Mouse (Mus musculus) stomach, embryonic 16.5 days (tissue): ENCODE results near the gene Nbea. TPM values are rescaled to one million over a fixed set of nuclear protein-coding genes. Genes with fewer than 3 reads are reported as not detected.

Source experiments
- ATAC-seq: fragments of 200-750 bp; cut with Nextera tagmentation; 2 replicates; pipeline ENCODE4 v1.8.0; 2017; ENCODE audit warnings: moderate number of reproducible peaks, moderate TSS enrichment; ENCODE audit not compliant: insufficient read depth, low FRiP score
- H3K27ac ChIP-seq: fragments of 300-500 bp; sonication (generic); 2 replicates; pipeline ENCODE4 v1.5.1; 2014; ENCODE audit warnings: low read length
- H3K27me3 ChIP-seq: fragments of 300-500 bp; sonication (generic); 2 replicates; pipeline ENCODE4 v1.6.1; 2014; ENCODE audit warnings: low read length, control low read depth, mixed read lengths; ENCODE audit not compliant: control insufficient read depth, insufficient read depth
- H3K36me3 ChIP-seq: fragments of 300-500 bp; sonication (generic); 2 replicates; pipeline ENCODE4 v1.6.1; 2014; ENCODE audit warnings: low read length; ENCODE audit not compliant: control insufficient read depth, insufficient read depth
- H3K4me1 ChIP-seq: fragments of 300-500 bp; sonication (generic); 2 replicates; pipeline ENCODE4 v1.6.1; 2014; ENCODE audit warnings: low read length, control low read depth, mixed read lengths; ENCODE audit not compliant: control insufficient read depth, insufficient read depth
- H3K4me2 ChIP-seq: fragments of 300-500 bp; sonication (generic); 2 replicates; pipeline ENCODE4 v1.6.1; 2014; ENCODE audit warnings: low read depth, low read length, mixed read lengths
- H3K4me3 ChIP-seq: fragments of 300-500 bp; sonication (generic); replicated peaks from 2 replicates; pipeline ENCODE4 v1.5.1; 2014; ENCODE audit warnings: mild to moderate bottlenecking, low read length
- H3K9ac ChIP-seq: fragments of 300-500 bp; sonication (generic); 2 replicates; pipeline ENCODE4 v1.6.1; 2014; ENCODE audit warnings: low read length
- H3K9me3 ChIP-seq: fragments of 300-500 bp; sonication (generic); replicated peaks from 2 replicates; pipeline ENCODE4 v1.6.1; 2016; ENCODE audit warnings: low read length, control low read depth; ENCODE audit not compliant: control insufficient read depth
- WGBS: fragments of 180-500 bp; shearing (Covaris S2); extraction: QIAGEN DNeasy Blood & Tissue Kit; methylation state at CpG from one replicate; pipeline ENCODE4 v1.1.7; 2014; 5-methylcytosine and 5-hydroxymethylcytosine counted together
- polyA plus RNA-seq: library from polyadenylated mRNA; unstranded; fragments of >200 nt; fragmentation: Nextera tagmentation; extraction: Ambion mirVana; gene quantifications from 2 replicates; pipeline ENCODE4 v1.2.1, GENCODE M21; 2015

Gene Nbea
- polyA plus RNA-seq, 1 experiment from 2014 or later = 10.4 TPM

- H3K9me3 ChIP-seq = no peaks in the 10 kb centered on the region
- no peaks in the 10 kb centered on the region for H3K27me3 ChIP-seq
- H3K4me2 ChIP-seq = no peak overlapping the region
- no peak overlapping the region for H3K4me3 ChIP-seq
- 0 out of 2 replicates have a peak, but pooled peaks cover 2% of the 10 kb centered on the region for H3K4me1 ChIP-seq
- ATAC-seq = no peak
- no peak overlapping the region for H3K9ac ChIP-seq
- 60% methylated on average over 4 of the region's 4 CpGs for WGBS
- H3K27ac ChIP-seq = no peak overlapping the region
- no peaks in the 10 kb centered on the region for H3K36me3 ChIP-seq
Measured at GRCm38 (mm10) chr3:56065234-56065633, 118.3 kb downstream of the Nbea start.

- Histone ChIP-seq H3K27me3 (no peaks in the 10 kb centered on the region), H3K9me3 (no peaks in the 10 kb centered on the region), H3K4me3 (no peak overlapping the region), H3K36me3 (no peaks in the 10 kb centered on the region), H3K4me1 (no peaks in the 10 kb centered on the region), H3K4me2 (no peak overlapping the region), H3K27ac (no peak overlapping the region), H3K9ac (no peak overlapping the region)
- ATAC-seq = no peak
- WGBS = 70% methylated on average over 5 of the region's 5 CpGs
Measured at GRCm38 (mm10) chr3:56045659-56046336, 137.7 kb downstream of the Nbea start.

- no peaks in the 10 kb centered on the region for H3K9me3 ChIP-seq
- no peak overlapping the region for H3K4me2 ChIP-seq
- 84% methylated on average over 1 of the region's 1 CpGs for WGBS
- H3K36me3 ChIP-seq = no peaks in the 10 kb centered on the region
- no peak overlapping the region for H3K27ac ChIP-seq
- ATAC-seq = no peak
- no peak overlapping the region for H3K4me3 ChIP-seq
- no peaks in the 10 kb centered on the region for H3K27me3 ChIP-seq
- no peak overlapping the region for H3K9ac ChIP-seq
- no peaks in the 10 kb centered on the region for H3K4me1 ChIP-seq
Measured at GRCm38 (mm10) chr3:56043091-56043490, 140.4 kb downstream of the Nbea start.

- 88% methylated on average over 1 of the region's 1 CpGs for WGBS
- Histone ChIP-seq H3K4me1 (no peaks in the 10 kb centered on the region), H3K9ac (no peak overlapping the region), H3K9me3 (no peaks in the 10 kb centered on the region), H3K4me3 (no peak overlapping the region), H3K27me3 (no peaks in the 10 kb centered on the region), H3K27ac (no peak overlapping the region), H3K36me3 (no peaks in the 10 kb centered on the region), H3K4me2 (no peak overlapping the region)
- ATAC-seq = no peak
Measured at GRCm38 (mm10) chr3:56039494-56039893, 144.0 kb downstream of the Nbea start.

- Histone ChIP-seq H3K9ac (no peak overlapping the region), H3K27ac (no peak overlapping the region), H3K4me3 (no peak overlapping the region), H3K27me3 (no peaks in the 10 kb centered on the region), H3K4me1 (no peaks in the 10 kb centered on the region), H3K9me3 (no peaks in the 10 kb centered on the region), H3K36me3 (no peaks in the 10 kb centered on the region), H3K4me2 (no peak overlapping the region)
- no peak for ATAC-seq
- WGBS = 68% methylated on average over 3 of the region's 3 CpGs
Measured at GRCm38 (mm10) chr3:56034596-56034995, 148.9 kb downstream of the Nbea start.

GRCm38 (mm10) chr3:56018494-56018893 is 165.0 kb downstream of the Nbea start:
- Histone ChIP-seq H3K27ac (no peak overlapping the region), H3K9ac (no peak overlapping the region), H3K4me2 (no peak overlapping the region), H3K27me3 (no peaks in the 10 kb centered on the region), H3K4me3 (no peak overlapping the region), H3K36me3 (no peaks in the 10 kb centered on the region), H3K9me3 (no peaks in the 10 kb centered on the region), H3K4me1 (no peaks in the 10 kb centered on the region)
- no peak for ATAC-seq
- 90% methylated on average over 3 of the region's 3 CpGs for WGBS

GRCm38 (mm10) chr3:56011132-56011531 is 172.4 kb downstream of the Nbea start:
- ATAC-seq = no peak
- Histone ChIP-seq H3K9ac (no peak overlapping the region), H3K27ac (no peak overlapping the region), H3K4me2 (no peak overlapping the region), H3K9me3 (no peaks in the 10 kb centered on the region), H3K27me3 (no peaks in the 10 kb centered on the region), H3K36me3 (no peaks in the 10 kb centered on the region), H3K4me1 (no peaks in the 10 kb centered on the region), H3K4me3 (no peak overlapping the region)
- 89% methylated on average over 3 of the region's 3 CpGs for WGBS

GRCm38 (mm10) chr3:56007991-56008390 is 175.5 kb downstream of the Nbea start:
- WGBS = 12% methylated on average over 2 of the region's 2 CpGs

GRCm38 (mm10) chr3:56000259-56000658 is 183.2 kb downstream of the Nbea start:
- WGBS = 2% methylated on average over 1 of the region's 1 CpGs
- no peak overlapping the region for H3K4me3 ChIP-seq
- ATAC-seq = no peak
- H3K4me1 ChIP-seq = no peaks in the 10 kb centered on the region
- no peak overlapping the region for H3K9ac ChIP-seq
- no peaks in the 10 kb centered on the region for H3K36me3 ChIP-seq
- no peak overlapping the region for H3K4me2 ChIP-seq
- H3K27me3 ChIP-seq = no peaks in the 10 kb centered on the region
- H3K9me3 ChIP-seq = no peaks in the 10 kb centered on the region
- no peak overlapping the region for H3K27ac ChIP-seq

More at GRCm38 (mm10) chr3:56007991-56008390, 175.5 kb downstream of the Nbea start:
- Histone ChIP-seq H3K4me1 (no peaks in the 10 kb centered on the region), H3K27ac (no peak overlapping the region), H3K4me3 (no peak overlapping the region), H3K36me3 (no peaks in the 10 kb centered on the region), H3K4me2 (no peak overlapping the region), H3K9ac (no peak overlapping the region), H3K9me3 (no peaks in the 10 kb centered on the region), H3K27me3 (no peaks in the 10 kb centered on the region)
- ATAC-seq = no peak
